Mouse (Mus musculus): ENCODE results near the gene Aspdh. TPM values are rescaled to one million over a fixed set of nuclear protein-coding genes. Genes with fewer than 3 reads are reported as not detected.

Aspdh gene
- polyA plus RNA-seq, 1 experiment from 2014 or later: 0.42 TPM

DNA sequence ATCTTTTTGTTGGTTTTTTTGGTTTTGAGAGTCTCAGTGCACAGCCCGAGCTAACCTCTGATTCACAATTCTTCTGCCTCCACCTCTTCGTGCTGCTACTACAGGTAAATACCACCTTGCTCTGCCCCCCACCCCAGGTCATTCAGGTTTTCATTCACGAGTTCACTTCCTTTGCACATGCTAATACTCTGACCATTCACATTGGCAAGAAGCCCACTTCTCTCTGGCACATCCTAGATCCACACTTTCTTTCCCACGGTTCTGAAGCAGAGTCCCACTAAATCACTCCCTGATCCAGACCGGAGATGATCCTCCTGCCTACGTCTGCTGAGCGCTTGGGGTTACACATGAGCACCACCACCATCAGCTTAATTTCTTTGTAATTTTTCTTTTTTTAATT, 29.9 kb downstream of the Aspdh start:
- peak overlapping the region; percentile 68; the same call in 1 of the 2 replicates for H3K4me3 ChIP-seq
- H3K4me1 ChIP-seq: peaks cover 12% of the 10 kb centered on the region
- ATAC-seq (ENCODE audit: insufficient number of reproducible peaks, insufficient read depth, low FRiP score, low TSS enrichment): no peak
- H3K27ac ChIP-seq: no peak overlapping the region
- peak overlapping the region; percentile 74; the same call in 1 of the 2 replicates for H3K9ac ChIP-seq
- H3K36me3 ChIP-seq: peaks cover 40% of the 10 kb centered on the region
- H3K27me3 ChIP-seq: no peaks in the 10 kb centered on the region
- no peaks in the 10 kb centered on the region for H3K9me3 ChIP-seq
- 86% methylated on average over 7 of the region's 7 CpGs for WGBS
- peak overlapping the region; percentile 68 for H3K4me2 ChIP-seq (replicated peaks)

- Histone ChIP-seq H3K4me1 (peaks cover 12% of the 10 kb centered on the region), H3K4me3 (peak within 1 kb of the TSS; percentile 68), H3K36me3 (peaks cover 29% of the 10 kb centered on the region), H3K9ac (peak within 1 kb of the TSS; percentile 74), H3K27me3 (no peaks in the 10 kb centered on the region), H3K9me3 (no peaks in the 10 kb centered on the region), H3K4me2 (replicated peaks) (peak within 1 kb of the TSS; percentile 68), H3K27ac (peak within 1 kb of the TSS; percentile 94)
- ATAC-seq (ENCODE audit: insufficient number of reproducible peaks, insufficient read depth, low FRiP score, low TSS enrichment): peak; percentile 86
- 1% methylated on average over 58 of the region's 58 CpGs for WGBS
These were observed 31.0 kb downstream of the Aspdh start, which contains the start of the genes Emc10 and Fam71e1 for GRCm38 (mm10) chr7:44495992-44496770. Emc10 (minus strand) TSS chr7:44496529. Fam71e1 (plus strand) TSS chr7:44496581.

- Histone ChIP-seq H3K4me1 (peaks cover 12% of the 10 kb centered on the region), H3K36me3 (peaks cover 24% of the 10 kb centered on the region), H3K9me3 (no peaks in the 10 kb centered on the region), H3K9ac (peak overlapping the region; percentile 74), H3K27ac (peak overlapping the region; percentile 94), H3K27me3 (no peaks in the 10 kb centered on the region), H3K4me3 (peak overlapping the region; percentile 68), H3K4me2 (replicated peaks) (peak overlapping the region; percentile 68)
- whole genome bisulfite sequencing: under 1% methylated on average over 26 of the region's 26 CpGs
- no peak for ATAC-seq (ENCODE audit: insufficient number of reproducible peaks, insufficient read depth, low FRiP score, low TSS enrichment)
These were observed 31.5 kb downstream of the Aspdh start for GRCm38 (mm10) chr7:44496771-44497109.

GRCm38 (mm10) chr7:44497361-44498055, 32.3 kb downstream of the Aspdh start:
- Histone ChIP-seq H3K27ac (no peak overlapping the region), H3K36me3 (peaks cover 16% of the 10 kb centered on the region), H3K9ac (peak overlapping the region; percentile 74; the same call in 1 of the 2 replicates), H3K4me3 (peak overlapping the region; percentile 68), H3K27me3 (no peaks in the 10 kb centered on the region), H3K4me1 (peaks cover 12% of the 10 kb centered on the region), H3K9me3 (no peaks in the 10 kb centered on the region), H3K4me2 (replicated peaks) (peak overlapping the region; percentile 68)
- no peak for ATAC-seq (ENCODE audit: insufficient number of reproducible peaks, insufficient read depth, low FRiP score, low TSS enrichment)
- 85% methylated on average over 10 of the region's 10 CpGs for WGBS

DNA sequence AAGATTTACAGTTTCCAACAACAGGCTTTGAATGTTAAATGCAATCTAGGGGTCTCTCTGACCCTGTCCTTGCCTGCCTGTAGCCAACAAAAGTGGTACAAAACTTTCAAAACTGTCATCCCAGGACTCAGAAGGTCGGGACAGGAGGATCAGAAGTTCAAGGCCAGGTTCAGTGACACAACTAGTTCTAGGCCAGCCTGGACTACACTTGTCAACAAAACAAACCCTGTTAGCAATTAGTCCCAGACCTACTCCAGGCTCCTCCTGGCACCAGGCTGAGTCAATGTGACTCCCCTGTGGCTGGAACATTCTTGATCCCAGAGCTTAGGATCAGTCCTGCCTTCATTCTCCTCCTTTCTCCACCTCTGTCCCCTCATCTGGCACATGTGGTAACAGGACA, 33.7 kb downstream of the Aspdh start:
- Histone ChIP-seq H3K9ac (no peak overlapping the region), H3K27me3 (no peaks in the 10 kb centered on the region), H3K9me3 (no peaks in the 10 kb centered on the region), H3K36me3 (0 out of 2 replicates have a peak, but pooled peaks cover 4% of the 10 kb centered on the region), H3K4me1 (peaks cover 12% of the 10 kb centered on the region), H3K4me2 (replicated peaks) (no peak overlapping the region), H3K4me3 (no peak overlapping the region), H3K27ac (no peak overlapping the region)
- no peak for ATAC-seq (ENCODE audit: insufficient number of reproducible peaks, insufficient read depth, low FRiP score, low TSS enrichment)
- WGBS: 73% methylated on average over 1 of the region's 1 CpGs

- no peak for ATAC-seq (ENCODE audit: insufficient number of reproducible peaks, insufficient read depth, low FRiP score, low TSS enrichment)
- H3K9ac ChIP-seq: no peak overlapping the region
- no peak overlapping the region for H3K27ac ChIP-seq
- 63% methylated on average over 20 of the region's 20 CpGs for WGBS
- H3K4me1 ChIP-seq: peaks cover 12% of the 10 kb centered on the region
- H3K4me2 ChIP-seq (replicated peaks): no peak overlapping the region
- H3K4me3 ChIP-seq: no peak overlapping the region
- H3K9me3 ChIP-seq: no peaks in the 10 kb centered on the region
- H3K27me3 ChIP-seq: no peaks in the 10 kb centered on the region
- no peaks in the 10 kb centered on the region for H3K36me3 ChIP-seq
These were observed 34.9 kb downstream of the Aspdh start for GRCm38 (mm10) chr7:44500046-44500445.

DNA sequence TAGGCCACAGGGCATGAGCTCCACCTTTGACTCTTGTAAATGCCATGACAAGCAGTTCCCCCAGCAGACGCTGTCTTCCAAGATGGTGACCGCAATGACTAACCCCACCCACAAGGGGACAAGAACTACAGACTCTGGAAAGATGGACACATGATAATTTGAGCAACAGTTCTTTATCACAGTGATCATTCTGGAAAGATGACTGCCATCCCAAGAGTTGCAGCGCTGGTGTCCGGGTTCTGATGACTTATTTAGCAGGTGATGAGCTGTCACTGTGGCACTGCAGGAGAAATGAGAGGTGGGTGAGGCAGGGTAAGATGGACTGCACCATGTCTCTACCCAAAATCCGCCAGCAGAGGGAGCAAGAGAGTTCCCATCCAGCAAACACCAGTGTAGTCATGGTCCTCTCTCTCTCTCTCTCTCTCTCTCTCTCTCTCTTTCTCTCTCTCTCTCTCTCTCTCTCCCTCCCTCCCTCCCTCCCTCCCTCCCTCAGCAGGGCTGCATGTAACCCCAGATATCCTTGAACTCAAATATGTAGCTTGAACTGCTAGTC, 36.4 kb downstream of the Aspdh start:
- Histone ChIP-seq H3K9me3 (no peaks in the 10 kb centered on the region), H3K36me3 (no peaks in the 10 kb centered on the region), H3K4me2 (replicated peaks) (no peak overlapping the region), H3K27ac (no peak overlapping the region), H3K27me3 (no peaks in the 10 kb centered on the region), H3K4me3 (no peak overlapping the region), H3K9ac (no peak overlapping the region), H3K4me1 (0 out of 2 replicates have a peak, but pooled peaks cover 4% of the 10 kb centered on the region)
- no peak for ATAC-seq (ENCODE audit: insufficient number of reproducible peaks, insufficient read depth, low FRiP score, low TSS enrichment)
- WGBS: 36% methylated on average over 5 of the region's 5 CpGs

DNA sequence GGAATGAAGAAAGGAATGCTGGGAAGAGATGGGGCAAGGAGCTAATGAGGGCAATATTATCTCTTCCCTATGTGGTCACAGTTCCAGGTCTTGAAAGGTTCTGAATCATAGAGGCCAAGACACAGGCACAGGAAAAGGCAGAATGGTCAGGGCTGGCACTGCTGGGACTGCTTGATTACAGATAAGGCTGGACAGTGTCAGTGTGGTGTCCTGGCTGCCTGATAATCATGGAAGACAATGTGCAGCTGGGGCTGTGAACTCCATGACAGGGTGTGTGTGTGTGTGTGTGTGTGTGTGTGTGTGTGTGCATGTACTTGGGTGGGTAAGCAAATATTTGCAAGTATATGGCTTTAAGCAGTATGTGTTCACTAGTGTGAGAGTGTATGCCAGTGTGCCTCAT, 42.3 kb downstream of the Aspdh start:
- no peak overlapping the region for H3K4me3 ChIP-seq
- no peaks in the 10 kb centered on the region for H3K36me3 ChIP-seq
- H3K9me3 ChIP-seq: peaks cover 4% of the 10 kb centered on the region
- H3K4me2 ChIP-seq (replicated peaks): no peak overlapping the region
- no peaks in the 10 kb centered on the region for H3K4me1 ChIP-seq
- H3K27me3 ChIP-seq: 0 out of 2 replicates have a peak, but pooled peaks cover 6% of the 10 kb centered on the region
- H3K27ac ChIP-seq: no peak overlapping the region
- ATAC-seq (ENCODE audit: insufficient number of reproducible peaks, insufficient read depth, low FRiP score, low TSS enrichment): no peak
- no peak overlapping the region for H3K9ac ChIP-seq

Small RNAs within 50 kb of the gene (microRNA-seq; reads per million reads assigned to microRNA genes)
- 0.73 reads per million for gene Mir7052

Other genes starting within 250 kb of the Aspdh start
- not detected in 2 replicates for gene Klk1b5, start 249.4 kb upstream of the Aspdh start, polyA plus RNA-seq (2016; fragmentation: Nextera tagmentation; extraction: Ambion mirVana)
- not detected in 2 replicates for gene Klk1, start 240.0 kb upstream of the Aspdh start, polyA plus RNA-seq (2016; fragmentation: Nextera tagmentation; extraction: Ambion mirVana)
- 0.15 TPM in 1 of 2 replicates, not detected in the other for gene Gm36864, start 229.2 kb upstream of the Aspdh start, polyA plus RNA-seq (2016; fragmentation: Nextera tagmentation; extraction: Ambion mirVana)
- gene 1700028J19Rik, start 218.7 kb upstream of the Aspdh start, polyA plus RNA-seq (2016; fragmentation: Nextera tagmentation; extraction: Ambion mirVana): 0.58 and 0.84 TPM in 2 replicates
- 208 and 212 TPM in 2 replicates for gene 2410002F23Rik, start 218.7 kb upstream of the Aspdh start, polyA plus RNA-seq (2016; fragmentation: Nextera tagmentation; extraction: Ambion mirVana)
- gene Acp4, start 208.0 kb upstream of the Aspdh start, polyA plus RNA-seq (2016; fragmentation: Nextera tagmentation; extraction: Ambion mirVana): 0.10 TPM in 1 of 2 replicates, not detected in the other
- gene Gm15517, start 203.9 kb upstream of the Aspdh start, polyA plus RNA-seq (2016; fragmentation: Nextera tagmentation; extraction: Ambion mirVana): not detected in 2 replicates
- gene Clec11a, start 158.5 kb upstream of the Aspdh start, polyA plus RNA-seq (2016; fragmentation: Nextera tagmentation; extraction: Ambion mirVana): 1.9 and 2.3 TPM in 2 replicates
- gene Shank1, start 155.1 kb upstream of the Aspdh start, polyA plus RNA-seq (2016; fragmentation: Nextera tagmentation; extraction: Ambion mirVana): 2.4 and 3.8 TPM in 2 replicates
- 2.9 and 3.3 TPM in 2 replicates for gene Syt3, start 81.3 kb upstream of the Aspdh start, polyA plus RNA-seq (2016; fragmentation: Nextera tagmentation; extraction: Ambion mirVana)
- 0.86 and 1.1 TPM in 2 replicates for gene 1700008O03Rik, start 79.6 kb upstream of the Aspdh start, polyA plus RNA-seq (2016; fragmentation: Nextera tagmentation; extraction: Ambion mirVana)
- 2.3 and 2.6 TPM in 2 replicates for gene Lrrc4b, start 36.4 kb upstream of the Aspdh start, polyA plus RNA-seq (2016; fragmentation: Nextera tagmentation; extraction: Ambion mirVana)
- gene Josd2, start 2.6 kb downstream of the Aspdh start, polyA plus RNA-seq (2016; fragmentation: Nextera tagmentation; extraction: Ambion mirVana): 80.4 and 85.6 TPM in 2 replicates
- gene Emc10, start 31.1 kb downstream of the Aspdh start, polyA plus RNA-seq (2016; fragmentation: Nextera tagmentation; extraction: Ambion mirVana): 121 and 124 TPM in 2 replicates
- gene Fam71e1, start 31.2 kb downstream of the Aspdh start, polyA plus RNA-seq (2016; fragmentation: Nextera tagmentation; extraction: Ambion mirVana): 20.2 and 22.5 TPM in 2 replicates
- gene Mybpc2, start 59.3 kb downstream of the Aspdh start, polyA plus RNA-seq (2016; fragmentation: Nextera tagmentation; extraction: Ambion mirVana): 0.06 TPM in 2 replicates
- gene Spib, start 66.7 kb downstream of the Aspdh start, polyA plus RNA-seq (2016; fragmentation: Nextera tagmentation; extraction: Ambion mirVana): 0.10 TPM in 1 of 2 replicates, not detected in the other
- 125 and 130 TPM in 2 replicates for gene Pold1, start 83.5 kb downstream of the Aspdh start, polyA plus RNA-seq (2016; fragmentation: Nextera tagmentation; extraction: Ambion mirVana)
- gene Nr1h2, start 88.6 kb downstream of the Aspdh start, polyA plus RNA-seq (2016; fragmentation: Nextera tagmentation; extraction: Ambion mirVana): 68.1 and 68.6 TPM in 2 replicates
- gene Napsa, start 107.0 kb downstream of the Aspdh start, polyA plus RNA-seq (2016; fragmentation: Nextera tagmentation; extraction: Ambion mirVana): 1.1 and 1.3 TPM in 2 replicates
- gene Kcnc3, start 125.3 kb downstream of the Aspdh start, polyA plus RNA-seq (2016; fragmentation: Nextera tagmentation; extraction: Ambion mirVana): 0.70 and 0.79 TPM in 2 replicates
- gene Myh14, start 205.5 kb downstream of the Aspdh start, polyA plus RNA-seq (2016; fragmentation: Nextera tagmentation; extraction: Ambion mirVana): 6.5 and 6.8 TPM in 2 replicates
- gene Izumo2, start 243.4 kb downstream of the Aspdh start, polyA plus RNA-seq (2016; fragmentation: Nextera tagmentation; extraction: Ambion mirVana): not detected in 2 replicates